Mouse (Mus musculus): Measurements from ENCODE around the gene Fasl. TPM values are rescaled to one million over a fixed set of nuclear protein-coding genes. Genes with fewer than 3 reads are reported as not detected.

The Fasl gene
- not detected in 2 replicates for polyA plus RNA-seq (2014; fragmentation: Nextera tagmentation; extraction: Ambion mirVana)

- Histone ChIP-seq H3K27ac (ENCODE audit: low read depth) (no peak within 1 kb of the TSS), H3K9ac (ENCODE audit: low read length) (no peak within 1 kb of the TSS), H3K27me3 (replicated peaks; ENCODE audit: control insufficient read depth, insufficient read depth, low read length) (no peaks in the 10 kb centered on the region), H3K4me1 (replicated peaks; ENCODE audit: control insufficient read depth, insufficient read depth, low read length) (no peaks in the 10 kb centered on the region), H3K9me3 (ENCODE audit: control insufficient read depth, low read length) (no peaks in the 10 kb centered on the region), H3K4me3 (ENCODE audit: low read depth, low read length) (no peak within 1 kb of the TSS), H3K4me2 (ENCODE audit: low read length) (no peak within 1 kb of the TSS), H3K36me3 (ENCODE audit: control insufficient read depth, insufficient read depth, low read length) (no peaks in the 10 kb centered on the region)
- ATAC-seq (replicated peaks; ENCODE audit: low FRiP score, low TSS enrichment, low read depth): no peak
- DNase-seq (ENCODE audit: low spot score): no peak
- 77% methylated on average over 9 of the region's 9 CpGs for WGBS
These were observed at the start of gene Fasl for GRCm38 (mm10) chr1:161788339-161788738. TSS of gene Fasl (minus strand) at chr1:161788495.

GRCm38 (mm10) chr1:161826677-161827076 lies 38.4 kb upstream of the Fasl start:
- Histone ChIP-seq H3K4me1 (replicated peaks; ENCODE audit: control insufficient read depth, insufficient read depth, low read length) (no peaks in the 10 kb centered on the region), H3K9me3 (ENCODE audit: control insufficient read depth, low read length) (no peaks in the 10 kb centered on the region), H3K27ac (ENCODE audit: low read depth) (no peak overlapping the region), H3K36me3 (ENCODE audit: control insufficient read depth, insufficient read depth, low read length) (peaks cover 52% of the 10 kb centered on the region), H3K27me3 (replicated peaks; ENCODE audit: control insufficient read depth, insufficient read depth, low read length) (no peaks in the 10 kb centered on the region), H3K4me3 (ENCODE audit: low read depth, low read length) (no peak overlapping the region), H3K4me2 (ENCODE audit: low read length) (no peak overlapping the region), H3K9ac (ENCODE audit: low read length) (no peak overlapping the region)
- WGBS: 95% methylated on average over 2 of the region's 2 CpGs
- ATAC-seq (replicated peaks; ENCODE audit: low FRiP score, low TSS enrichment, low read depth): no peak
- DNase-seq (ENCODE audit: low spot score): no peak

GRCm38 (mm10) chr1:161809428-161809827 lies 21.1 kb upstream of the Fasl start:
- Histone ChIP-seq H3K9ac (ENCODE audit: low read length) (no peak overlapping the region), H3K4me2 (ENCODE audit: low read length) (no peak overlapping the region), H3K27ac (ENCODE audit: low read depth) (no peak overlapping the region), H3K4me1 (replicated peaks; ENCODE audit: control insufficient read depth, insufficient read depth, low read length) (no peaks in the 10 kb centered on the region), H3K36me3 (ENCODE audit: control insufficient read depth, insufficient read depth, low read length) (no peaks in the 10 kb centered on the region), H3K27me3 (replicated peaks; ENCODE audit: control insufficient read depth, insufficient read depth, low read length) (no peaks in the 10 kb centered on the region), H3K9me3 (ENCODE audit: control insufficient read depth, low read length) (no peaks in the 10 kb centered on the region), H3K4me3 (ENCODE audit: low read depth, low read length) (no peak overlapping the region)
- ATAC-seq (replicated peaks; ENCODE audit: low FRiP score, low TSS enrichment, low read depth) (no peak), DNase-seq (ENCODE audit: low spot score) (no peak)
- WGBS: 86% methylated on average over 5 of the region's 5 CpGs

DNA sequence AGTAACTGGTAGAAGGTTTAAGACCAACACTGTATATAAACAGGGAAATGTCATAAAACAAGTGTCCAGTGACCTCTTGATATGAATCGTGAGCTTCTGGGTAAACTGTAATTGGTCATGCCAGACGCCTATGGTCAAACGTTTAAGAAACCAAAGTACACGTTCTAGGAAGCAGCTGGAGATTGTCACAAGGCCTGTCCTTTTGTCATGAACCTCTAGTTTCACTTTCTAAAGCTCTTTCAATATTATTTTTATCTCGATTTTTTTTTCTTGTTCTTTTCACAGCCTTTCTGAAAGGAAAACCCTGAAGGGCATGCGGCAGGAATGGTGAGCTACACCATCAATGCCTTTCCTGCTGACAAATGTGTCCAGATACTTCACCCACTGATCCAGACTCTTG lies 20.7 kb upstream of the Fasl start:
- Histone ChIP-seq H3K36me3 (ENCODE audit: control insufficient read depth, insufficient read depth, low read length) (no peaks in the 10 kb centered on the region), H3K27me3 (replicated peaks; ENCODE audit: control insufficient read depth, insufficient read depth, low read length) (no peaks in the 10 kb centered on the region), H3K4me1 (replicated peaks; ENCODE audit: control insufficient read depth, insufficient read depth, low read length) (no peaks in the 10 kb centered on the region), H3K4me2 (ENCODE audit: low read length) (no peak overlapping the region), H3K9ac (ENCODE audit: low read length) (no peak overlapping the region), H3K27ac (ENCODE audit: low read depth) (no peak overlapping the region), H3K9me3 (ENCODE audit: control insufficient read depth, low read length) (no peaks in the 10 kb centered on the region), H3K4me3 (ENCODE audit: low read depth, low read length) (no peak overlapping the region)
- WGBS: 48% methylated on average over 6 of the region's 6 CpGs
- DNase-seq (ENCODE audit: low spot score) (no peak), ATAC-seq (replicated peaks; ENCODE audit: low FRiP score, low TSS enrichment, low read depth) (no peak)

- no peaks in the 10 kb centered on the region for H3K36me3 ChIP-seq (ENCODE audit: control insufficient read depth, insufficient read depth, low read length)
- H3K4me3 ChIP-seq (ENCODE audit: low read depth, low read length): no peak overlapping the region
- WGBS: 80% methylated on average over 8 of the region's 8 CpGs
- H3K4me2 ChIP-seq (ENCODE audit: low read length): no peak overlapping the region
- DNase-seq (ENCODE audit: low spot score): no peak
- no peaks in the 10 kb centered on the region for H3K9me3 ChIP-seq (ENCODE audit: control insufficient read depth, low read length)
- no peak overlapping the region for H3K27ac ChIP-seq (ENCODE audit: low read depth)
- ATAC-seq (replicated peaks; ENCODE audit: low FRiP score, low TSS enrichment, low read depth): no peak
- no peaks in the 10 kb centered on the region for H3K27me3 ChIP-seq (replicated peaks; ENCODE audit: control insufficient read depth, insufficient read depth, low read length)
- no peaks in the 10 kb centered on the region for H3K4me1 ChIP-seq (replicated peaks; ENCODE audit: control insufficient read depth, insufficient read depth, low read length)
- no peak overlapping the region for H3K9ac ChIP-seq (ENCODE audit: low read length)
These were observed 16.3 kb upstream of the Fasl start for GRCm38 (mm10) chr1:161804541-161804971.

GRCm38 (mm10) chr1:161801321-161801720 lies 13.0 kb upstream of the Fasl start:
- Histone ChIP-seq H3K4me3 (ENCODE audit: low read depth, low read length) (no peak overlapping the region), H3K27ac (ENCODE audit: low read depth) (no peak overlapping the region), H3K4me1 (replicated peaks; ENCODE audit: control insufficient read depth, insufficient read depth, low read length) (no peaks in the 10 kb centered on the region; the same call in 1 of the 2 replicates), H3K9ac (ENCODE audit: low read length) (no peak overlapping the region), H3K9me3 (ENCODE audit: control insufficient read depth, low read length) (no peaks in the 10 kb centered on the region), H3K36me3 (ENCODE audit: control insufficient read depth, insufficient read depth, low read length) (no peaks in the 10 kb centered on the region), H3K27me3 (replicated peaks; ENCODE audit: control insufficient read depth, insufficient read depth, low read length) (no peaks in the 10 kb centered on the region), H3K4me2 (ENCODE audit: low read length) (no peak overlapping the region)
- ATAC-seq (replicated peaks; ENCODE audit: low FRiP score, low TSS enrichment, low read depth) (no peak), DNase-seq (ENCODE audit: low spot score) (no peak)
- WGBS: 90% methylated on average over 2 of the region's 2 CpGs

DNA sequence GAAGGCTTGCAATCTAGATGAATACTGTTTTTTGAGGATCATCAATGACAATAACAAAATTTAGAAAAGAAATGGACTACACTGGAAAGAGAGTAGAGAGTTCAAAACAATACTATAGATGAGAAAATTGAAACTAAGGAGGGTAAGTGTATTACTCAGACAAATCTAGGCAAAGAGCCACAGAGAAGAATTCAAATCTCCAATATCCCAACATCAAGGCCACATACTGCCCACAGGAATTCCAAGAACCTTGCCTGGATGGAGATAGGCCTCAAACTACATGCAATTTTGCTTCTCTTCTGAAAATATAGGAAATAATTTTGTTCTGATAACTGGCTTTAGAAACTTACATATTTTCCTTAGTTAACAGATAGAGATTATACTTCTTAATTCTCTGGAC lies 12.0 kb upstream of the Fasl start:
- no peaks in the 10 kb centered on the region for H3K27me3 ChIP-seq (replicated peaks; ENCODE audit: control insufficient read depth, insufficient read depth, low read length)
- no peak for DNase-seq (ENCODE audit: low spot score)

DNA sequence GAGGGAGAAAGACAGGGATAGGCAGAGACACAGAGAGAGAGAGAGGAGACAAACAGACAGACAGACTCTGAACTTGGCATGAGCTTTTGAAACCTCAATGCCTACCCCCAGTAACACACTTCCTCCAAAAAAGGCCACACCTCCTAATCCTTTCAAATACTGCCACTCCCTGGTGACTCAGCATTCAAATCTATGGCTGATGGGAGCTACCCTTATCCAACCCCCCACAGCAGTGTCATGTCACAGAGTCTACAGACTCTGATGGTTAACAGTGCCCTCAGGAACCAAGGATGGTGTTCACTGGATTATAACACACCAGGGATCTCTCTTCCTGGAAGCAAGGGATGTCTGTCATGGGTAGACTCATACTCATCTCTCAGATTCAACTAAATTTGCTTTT lies 11.5 kb upstream of the Fasl start:
- Histone ChIP-seq H3K9me3 (ENCODE audit: control insufficient read depth, low read length) (no peaks in the 10 kb centered on the region), H3K27ac (ENCODE audit: low read depth) (no peak overlapping the region), H3K9ac (ENCODE audit: low read length) (no peak overlapping the region), H3K4me1 (replicated peaks; ENCODE audit: control insufficient read depth, insufficient read depth, low read length) (no peaks in the 10 kb centered on the region; the same call in 1 of the 2 replicates), H3K36me3 (ENCODE audit: control insufficient read depth, insufficient read depth, low read length) (no peaks in the 10 kb centered on the region), H3K4me2 (ENCODE audit: low read length) (no peak overlapping the region), H3K27me3 (replicated peaks; ENCODE audit: control insufficient read depth, insufficient read depth, low read length) (no peaks in the 10 kb centered on the region), H3K4me3 (ENCODE audit: low read depth, low read length) (no peak overlapping the region)
- ATAC-seq (replicated peaks; ENCODE audit: low FRiP score, low TSS enrichment, low read depth) (no peak), DNase-seq (ENCODE audit: low spot score) (no peak)

More for the DNA sequence above, 12.0 kb upstream of the Fasl start:
- ATAC-seq (replicated peaks; ENCODE audit: low FRiP score, low TSS enrichment, low read depth): no peak
- no peak overlapping the region for H3K4me3 ChIP-seq (ENCODE audit: low read depth, low read length)
- H3K36me3 ChIP-seq (ENCODE audit: control insufficient read depth, insufficient read depth, low read length): no peaks in the 10 kb centered on the region
- no peak overlapping the region for H3K4me2 ChIP-seq (ENCODE audit: low read length)
- H3K27ac ChIP-seq (ENCODE audit: low read depth): no peak overlapping the region
- H3K9ac ChIP-seq (ENCODE audit: low read length): no peak overlapping the region
- no peaks in the 10 kb centered on the region; the same call in 1 of the 2 replicates for H3K4me1 ChIP-seq (replicated peaks; ENCODE audit: control insufficient read depth, insufficient read depth, low read length)
- H3K9me3 ChIP-seq (ENCODE audit: control insufficient read depth, low read length): no peaks in the 10 kb centered on the region

DNA sequence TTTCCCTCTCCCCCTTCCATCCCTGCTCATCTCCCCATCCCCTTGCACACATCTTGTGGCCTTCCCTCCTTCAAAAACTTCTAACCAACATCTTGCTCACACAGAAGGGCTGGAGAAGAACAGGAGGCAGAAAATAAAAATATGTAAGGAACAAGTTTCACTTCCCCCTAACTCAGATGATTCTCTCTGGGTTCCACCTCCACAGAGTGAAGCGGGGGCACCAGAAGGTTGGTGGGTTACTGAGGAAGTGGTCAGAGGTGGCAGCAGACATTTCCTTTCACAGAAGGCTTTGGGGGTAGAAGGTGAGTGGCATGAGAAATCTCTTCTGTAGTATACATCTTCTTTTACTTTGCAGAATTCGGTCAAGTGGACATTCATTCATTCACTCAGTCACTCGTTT lies 10.6 kb upstream of the Fasl start:
- DNase-seq (ENCODE audit: low spot score) (no peak), ATAC-seq (replicated peaks; ENCODE audit: low FRiP score, low TSS enrichment, low read depth) (no peak)
- H3K36me3 ChIP-seq (ENCODE audit: control insufficient read depth, insufficient read depth, low read length): no peaks in the 10 kb centered on the region
- no peak overlapping the region for H3K4me3 ChIP-seq (ENCODE audit: low read depth, low read length)
- no peak overlapping the region for H3K9ac ChIP-seq (ENCODE audit: low read length)
- H3K9me3 ChIP-seq (ENCODE audit: control insufficient read depth, low read length): no peaks in the 10 kb centered on the region
- WGBS: 91% methylated on average over 3 of the region's 3 CpGs
- H3K4me1 ChIP-seq (replicated peaks; ENCODE audit: control insufficient read depth, insufficient read depth, low read length): no peaks in the 10 kb centered on the region; the same call in 1 of the 2 replicates
- H3K27ac ChIP-seq (ENCODE audit: low read depth): no peak overlapping the region
- no peaks in the 10 kb centered on the region for H3K27me3 ChIP-seq (replicated peaks; ENCODE audit: control insufficient read depth, insufficient read depth, low read length)
- no peak overlapping the region for H3K4me2 ChIP-seq (ENCODE audit: low read length)
